In the genomic region with DNA sequence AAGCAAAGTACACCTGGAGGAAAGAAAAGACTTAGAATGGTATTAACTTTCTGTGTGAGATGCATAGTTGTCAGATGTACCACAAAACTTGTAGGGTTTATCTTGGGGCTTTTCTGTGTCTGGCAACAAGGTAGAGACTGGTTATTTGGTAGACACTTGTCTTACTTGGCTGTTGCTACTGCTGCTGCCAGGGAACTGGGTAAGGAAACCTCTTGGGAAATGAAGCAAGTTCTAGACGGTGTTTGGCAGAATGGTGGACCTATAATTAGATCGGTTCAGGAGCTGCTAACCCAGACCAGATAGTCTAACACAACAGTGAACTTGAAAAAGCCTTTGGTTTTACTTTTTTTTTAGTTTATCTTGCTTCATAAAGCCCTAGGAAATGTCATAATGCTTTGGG, we compare ENCODE assay signal across 8 mouse cellular contexts. TPM values are rescaled to one million over a fixed set of nuclear protein-coding genes. Genes with fewer than 3 reads are reported as not detected.
A peak's percentile ranks its signal among the peaks of the same experiment; 100 is the strongest.
DNase-seq lines count a peak whose midpoint lies in the region; ATAC-seq and TF ChIP-seq lines count a peak whose summit lies in the region.

No protein-coding gene starts in this region.

- H3K4me3 ChIP-seq in heart, embryonic 10.5 days: peak overlapping the region; percentile 84
- H3K4me3 ChIP-seq in embryonic facial prominence, embryonic 12.5 days: peak overlapping the region; percentile 75
- peak overlapping the region; percentile 84 for H3K4me3 ChIP-seq in hindbrain, embryonic 16.5 days (ENCODE audit: low read length)
- H3K4me3 ChIP-seq in midbrain, postnatal 0 days (ENCODE audit: low read depth, low read length): peak overlapping the region; percentile 75; the same call in 1 of the 2 replicates

- H3K27ac ChIP-seq in heart, embryonic 10.5 days: peak overlapping the region; percentile 98; the same call in 1 of the 2 replicates
- no peak overlapping the region for H3K27ac ChIP-seq in embryonic facial prominence, embryonic 12.5 days
- no peak overlapping the region for H3K27ac ChIP-seq in hindbrain, embryonic 16.5 days (ENCODE audit: low read depth, low read length)
- no peak overlapping the region for H3K27ac ChIP-seq in midbrain, postnatal 0 days (ENCODE audit: low read depth, low read length)

- ATAC-seq in embryonic facial prominence, embryonic 12.5 days (ENCODE audit: insufficient number of reproducible peaks, insufficient read depth, low FRiP score, low TSS enrichment): no peak
- no peak for ATAC-seq in hindbrain, embryonic 16.5 days
- no peak for ATAC-seq in midbrain, postnatal 0 days (ENCODE audit: low FRiP score)
- ATAC-seq in inflammation-experienced regulatory T-cells, adult 6 months: no peak

- intact Hi-C loops in heart, postnatal 25 days (cut with DNase I): loop anchor here (5.0 kb wide), 1 partner anchor 118 kb away; the partner anchor contains the start of gene Smarcc2

- no peak for DNase-seq in heart, embryonic 10.5 days (ENCODE audit: low spot score)
- no peak for DNase-seq in heart, postnatal 25 days (ENCODE audit: low spot score)
- no peak for DNase-seq in midbrain, postnatal 0 days (ENCODE audit: low spot score)
- no peak for DNase-seq in kidney, adult 9 months
- no peak for DNase-seq in kidney, postnatal 4 days

- no peaks in the 10 kb centered on the region for H3K27me3 ChIP-seq in heart, embryonic 10.5 days (ENCODE audit: insufficient read depth, poor library complexity, severe bottlenecking)
- H3K27me3 ChIP-seq in embryonic facial prominence, embryonic 12.5 days: no peaks in the 10 kb centered on the region
- no peaks in the 10 kb centered on the region for H3K27me3 ChIP-seq in hindbrain, embryonic 16.5 days (replicated peaks; ENCODE audit: control insufficient read depth, insufficient read depth, low read length)
- H3K27me3 ChIP-seq in midbrain, postnatal 0 days (ENCODE audit: insufficient read depth, low read length): no peaks in the 10 kb centered on the region

- peak overlapping the region; percentile 80 for H3K4me2 ChIP-seq in embryonic facial prominence, embryonic 12.5 days (replicated peaks)
- H3K4me2 ChIP-seq in hindbrain, embryonic 16.5 days (ENCODE audit: low read length): peak overlapping the region; percentile 71
- H3K4me2 ChIP-seq in midbrain, postnatal 0 days (ENCODE audit: low read depth, low read length, poor library complexity, severe bottlenecking): peak overlapping the region; percentile 50

- 51% methylated on average over 2 of the region's 2 CpGs for WGBS in heart, embryonic 10.5 days
- 70% methylated on average over 2 of the region's 2 CpGs for WGBS in embryonic facial prominence, embryonic 12.5 days
- WGBS in hindbrain, embryonic 16.5 days: 60% methylated on average over 2 of the region's 2 CpGs
- 65% methylated on average over 2 of the region's 2 CpGs for WGBS in midbrain, postnatal 0 days

- no peak for TF ChIP-seq CTCF in midbrain, postnatal 0 days (IDR thresholded peaks at IDR 0.05)

- H3K4me1 ChIP-seq in heart, embryonic 10.5 days: peaks cover 55% of the 10 kb centered on the region
- peaks cover 22% of the 10 kb centered on the region for H3K4me1 ChIP-seq in embryonic facial prominence, embryonic 12.5 days
- peaks cover 18% of the 10 kb centered on the region for H3K4me1 ChIP-seq in hindbrain, embryonic 16.5 days (ENCODE audit: control insufficient read depth, insufficient read depth, low read depth, low read length)
- peaks cover 8% of the 10 kb centered on the region; the same call in 1 of the 2 replicates for H3K4me1 ChIP-seq in midbrain, postnatal 0 days (ENCODE audit: insufficient read depth, low read length)

- H3K36me3 ChIP-seq in heart, embryonic 10.5 days: peaks cover 14% of the 10 kb centered on the region
- H3K36me3 ChIP-seq in embryonic facial prominence, embryonic 12.5 days: 0 out of 2 replicates have a peak, but pooled peaks cover 7% of the 10 kb centered on the region
- no peaks in the 10 kb centered on the region for H3K36me3 ChIP-seq in hindbrain, embryonic 16.5 days (ENCODE audit: control insufficient read depth, insufficient read depth, low read length)
- H3K36me3 ChIP-seq in midbrain, postnatal 0 days (ENCODE audit: insufficient read depth, low read length): no peaks in the 10 kb centered on the region

- H3K9ac ChIP-seq in embryonic facial prominence, embryonic 12.5 days: peak overlapping the region; percentile 82; the same call in 1 of the 2 replicates
- H3K9ac ChIP-seq in hindbrain, embryonic 16.5 days (ENCODE audit: low read depth, low read length): no peak overlapping the region
- 0 out of 2 replicates have a peak overlapping the region, but pooled peaks have one; percentile 60 for H3K9ac ChIP-seq in midbrain, postnatal 0 days (replicated peaks; ENCODE audit: low read length, poor library complexity, severe bottlenecking)

- H3K9me3 ChIP-seq in heart, embryonic 10.5 days: no peaks in the 10 kb centered on the region
- H3K9me3 ChIP-seq in embryonic facial prominence, embryonic 12.5 days: no peaks in the 10 kb centered on the region
- H3K9me3 ChIP-seq in hindbrain, embryonic 16.5 days (ENCODE audit: control insufficient read depth, low read length): no peaks in the 10 kb centered on the region
- H3K9me3 ChIP-seq in midbrain, postnatal 0 days (ENCODE audit: low read length): no peaks in the 10 kb centered on the region

RNA-seq across cellular contexts. Expression of gene Cs, which starts 1.4 kb away (rescaled TPM):
- polyA plus RNA-seq in heart, embryonic 10.5 days (2016; fragmentation: Nextera tagmentation; extraction: Ambion mirVana): 347 and 474 TPM in 2 replicates
- 1,000 to 10,000 TPM; 1,194 to 1,233 TPM for total RNA-seq in heart, postnatal 25 days (2021)
- 191 TPM in 2 replicates for polyA plus RNA-seq in embryonic facial prominence, embryonic 12.5 days (2016; fragmentation: Nextera tagmentation; extraction: Ambion mirVana)
- polyA plus RNA-seq in hindbrain, embryonic 16.5 days (2015; fragmentation: Nextera tagmentation; extraction: Ambion mirVana): 303 and 314 TPM in 2 replicates
- total RNA-seq in midbrain, postnatal 0 days (2014; rRNA removed): 279 and 309 TPM in 2 replicates
- 255 and 271 TPM in 2 replicates for polyA plus RNA-seq in midbrain, postnatal 0 days (2015; fragmentation: Nextera tagmentation; extraction: Ambion mirVana)
- polyA plus RNA-seq in inflammation-experienced regulatory T-cells, adult 6 months (2017; shearing (Covaris generic)): 100 to 1,000 TPM; 138 to 155 (median 155) TPM

RNA-seq across cellular contexts. Expression of gene Cnpy2, which starts 16.7 kb away (rescaled TPM):
- 220 and 255 TPM in 2 replicates for polyA plus RNA-seq in heart, embryonic 10.5 days (2016; fragmentation: Nextera tagmentation; extraction: Ambion mirVana)
- 10 to 100 TPM; 58.9 to 62.5 TPM for total RNA-seq in heart, postnatal 25 days (2021)
- 306 and 319 TPM in 2 replicates for polyA plus RNA-seq in embryonic facial prominence, embryonic 12.5 days (2016; fragmentation: Nextera tagmentation; extraction: Ambion mirVana)
- 196 and 202 TPM in 2 replicates for polyA plus RNA-seq in hindbrain, embryonic 16.5 days (2015; fragmentation: Nextera tagmentation; extraction: Ambion mirVana)
- total RNA-seq in midbrain, postnatal 0 days (2014; rRNA removed): 40.3 and 49.4 TPM in 2 replicates
- polyA plus RNA-seq in midbrain, postnatal 0 days (2015; fragmentation: Nextera tagmentation; extraction: Ambion mirVana): 164 and 176 TPM in 2 replicates
- polyA plus RNA-seq in inflammation-experienced regulatory T-cells, adult 6 months (2017; shearing (Covaris generic)): 100 to 1,000 TPM; 101 to 106 (median 102) TPM

RNA-seq across cellular contexts. Expression of gene Coq10a, which starts 29.8 kb away (rescaled TPM):
- 9.7 and 10.7 TPM in 2 replicates for polyA plus RNA-seq in heart, embryonic 10.5 days (2016; fragmentation: Nextera tagmentation; extraction: Ambion mirVana)
- total RNA-seq in heart, postnatal 25 days (2021): 100 to 1,000 TPM; 272 to 314 TPM
- polyA plus RNA-seq in embryonic facial prominence, embryonic 12.5 days (2016; fragmentation: Nextera tagmentation; extraction: Ambion mirVana): 15.0 and 17.9 TPM in 2 replicates
- 11.4 and 32.3 TPM in 2 replicates for polyA plus RNA-seq in hindbrain, embryonic 16.5 days (2015; fragmentation: Nextera tagmentation; extraction: Ambion mirVana)
- 42.8 and 53.2 TPM in 2 replicates for total RNA-seq in midbrain, postnatal 0 days (2014; rRNA removed)
- polyA plus RNA-seq in midbrain, postnatal 0 days (2015; fragmentation: Nextera tagmentation; extraction: Ambion mirVana): 51.7 and 56.4 TPM in 2 replicates
- 10 to 100 TPM; 12.8 to 19.9 (median 17.3) TPM for polyA plus RNA-seq in inflammation-experienced regulatory T-cells, adult 6 months (2017; shearing (Covaris generic))

RNA-seq across cellular contexts. Expression of gene Pan2, which starts 35.8 kb away (rescaled TPM):
- 29.9 and 31.4 TPM in 2 replicates for polyA plus RNA-seq in heart, embryonic 10.5 days (2016; fragmentation: Nextera tagmentation; extraction: Ambion mirVana)
- total RNA-seq in heart, postnatal 25 days (2021): 1 to 10 TPM; 8.2 to 9.4 TPM
- 36.2 and 38.3 TPM in 2 replicates for polyA plus RNA-seq in embryonic facial prominence, embryonic 12.5 days (2016; fragmentation: Nextera tagmentation; extraction: Ambion mirVana)
- 18.2 and 20.9 TPM in 2 replicates for polyA plus RNA-seq in hindbrain, embryonic 16.5 days (2015; fragmentation: Nextera tagmentation; extraction: Ambion mirVana)
- total RNA-seq in midbrain, postnatal 0 days (2014; rRNA removed): 18.3 and 19.0 TPM in 2 replicates
- 12.5 and 13.4 TPM in 2 replicates for polyA plus RNA-seq in midbrain, postnatal 0 days (2015; fragmentation: Nextera tagmentation; extraction: Ambion mirVana)
- 10 to 100 TPM; 17.4 to 36.9 (median 27.5) TPM for polyA plus RNA-seq in inflammation-experienced regulatory T-cells, adult 6 months (2017; shearing (Covaris generic))

RNA-seq across cellular contexts. Expression of gene Ankrd52, which starts 38.0 kb away (rescaled TPM):
- polyA plus RNA-seq in heart, embryonic 10.5 days (2016; fragmentation: Nextera tagmentation; extraction: Ambion mirVana): 10.9 and 12.7 TPM in 2 replicates
- 10 to 100 TPM; 43.7 to 51.0 TPM for total RNA-seq in heart, postnatal 25 days (2021)
- 14.8 and 15.4 TPM in 2 replicates for polyA plus RNA-seq in embryonic facial prominence, embryonic 12.5 days (2016; fragmentation: Nextera tagmentation; extraction: Ambion mirVana)
- polyA plus RNA-seq in hindbrain, embryonic 16.5 days (2015; fragmentation: Nextera tagmentation; extraction: Ambion mirVana): 9.9 and 12.1 TPM in 2 replicates
- total RNA-seq in midbrain, postnatal 0 days (2014; rRNA removed): 43.6 and 49.1 TPM in 2 replicates
- 7.8 and 9.9 TPM in 2 replicates for polyA plus RNA-seq in midbrain, postnatal 0 days (2015; fragmentation: Nextera tagmentation; extraction: Ambion mirVana)
- polyA plus RNA-seq in inflammation-experienced regulatory T-cells, adult 6 months (2017; shearing (Covaris generic)): 1 to 10 TPM; 1.7 to 6.7 (median 3.6) TPM
